ENCODE assay signal across 14 mouse cellular contexts in the genomic region with DNA sequence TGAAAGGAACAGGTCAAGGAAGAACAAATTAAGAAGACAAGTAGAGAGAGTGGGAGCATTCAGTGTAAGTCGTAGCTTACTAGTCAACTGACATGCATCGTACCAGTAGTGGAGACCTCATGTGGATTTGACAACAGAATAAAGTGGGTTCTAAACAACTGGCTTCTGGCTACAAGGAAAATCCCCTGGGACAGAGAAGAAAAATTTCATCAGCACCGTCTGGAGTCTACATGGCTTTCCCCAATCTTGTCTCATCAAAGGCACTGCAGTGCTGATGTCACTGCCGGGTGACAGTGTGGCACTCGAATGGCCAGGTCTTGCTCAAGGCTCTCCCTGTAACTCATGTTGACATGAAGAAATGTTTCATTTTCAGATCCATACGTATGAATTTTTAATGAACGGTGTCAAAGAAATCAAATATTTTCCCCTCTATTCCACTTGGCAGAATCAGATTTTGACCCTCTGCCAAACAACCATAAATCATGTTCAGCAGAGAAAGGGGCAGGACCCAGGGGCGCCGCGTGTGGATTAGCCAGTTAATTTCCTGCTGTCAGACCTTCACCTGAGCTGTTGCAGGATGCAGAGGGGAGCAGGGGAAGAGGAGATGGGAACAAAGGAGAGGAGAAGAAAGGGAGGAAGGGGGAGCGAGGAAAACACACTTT.
DNase-seq lines count a peak whose midpoint lies in the region; ATAC-seq lines count a peak whose summit lies in the region.
"Had no signal": no experiment of that assay in that cellular context is flagged by ENCODE, and none has a peak within 500 bp of the region (broad histone marks: within the 10 kb centered on the region; RNA-seq: fewer than 3 reads in every experiment).

No protein-coding gene starts in this region.

- no peaks in the 10 kb centered on the region for H3K36me3 ChIP-seq in kidney, embryonic 14.5 days (ENCODE audit: control insufficient read depth, insufficient read depth, low read length)
- H3K36me3 ChIP-seq: limb, embryonic 15.5 days had no signal

- H3K4me3 ChIP-seq in kidney, embryonic 14.5 days (ENCODE audit: low read length): no peak overlapping the region
- H3K4me3 ChIP-seq: limb, embryonic 15.5 days had no signal

- no peak overlapping the region for H3K4me2 ChIP-seq in kidney, embryonic 14.5 days (replicated peaks; ENCODE audit: low read depth, low read length)
- H3K4me2 ChIP-seq: limb, embryonic 15.5 days had no signal

- H3K9ac ChIP-seq in kidney, embryonic 14.5 days (ENCODE audit: low read depth, low read length): no peak overlapping the region
- H3K9ac ChIP-seq: limb, embryonic 15.5 days had no signal

- peak; percentile 30 for DNase-seq in adrenal gland, postnatal 10 days
- DNase-seq in adrenal gland, adult 18-20 months (ENCODE audit: low spot score in 2 of 2): no peak
- DNase-seq in kidney, adult 11 months: no peak
- peak; percentile 47 for DNase-seq in forelimb bud, embryonic 11.5 days (ENCODE audit: low read depth, low spot score)
- peak; percentile 44 to 45 for DNase-seq in kidney, postnatal 25 days
- DNase-seq in gastrocnemius, postnatal 25 days: no peak
- DNase-seq in gastrocnemius, postnatal 4 days (ENCODE audit: low spot score in 2 of 2): no peak
- DNase-seq: cerebellum, adult 11-12 months; gastrocnemius, postnatal 10 days; lung, adult 2 months; thymus, adult 18-20 months had no signal

- peak; percentile 57; the same call in 1 of the 2 replicates for ATAC-seq in kidney, embryonic 14.5 days (ENCODE audit: low FRiP score, low TSS enrichment)
- ATAC-seq: inflammation-experienced regulatory T-cells, adult 6 months had no signal

- WGBS in kidney, embryonic 14.5 days: 38% methylated on average over 11 of the region's 11 CpGs

- no peaks in the 10 kb centered on the region for H3K9me3 ChIP-seq in kidney, embryonic 14.5 days (ENCODE audit: control insufficient read depth, low read length)
- H3K9me3 ChIP-seq: limb, embryonic 15.5 days had no signal

- no peaks in the 10 kb centered on the region for H3K27me3 ChIP-seq in kidney, embryonic 14.5 days (ENCODE audit: control insufficient read depth, insufficient read depth, low read length)
- H3K27me3 ChIP-seq: limb, embryonic 15.5 days had no signal

- H3K4me1 ChIP-seq in kidney, embryonic 14.5 days (ENCODE audit: control insufficient read depth, insufficient read depth, low read length): peaks cover 45% of the 10 kb centered on the region

- no peak overlapping the region for H3K27ac ChIP-seq in kidney, embryonic 14.5 days (ENCODE audit: low read depth, low read length)
- H3K27ac ChIP-seq: limb, embryonic 15.5 days had no signal

Comparison
In these comparisons a context has a peak if more than half of its experiments do, and no peak if none do; other contexts are left out.
1. DNase-seq: peak in adrenal gland, postnatal 10 days (single experiment), forelimb bud, embryonic 11.5 days (single experiment) and kidney, postnatal 25 days (2 of 2); none in adrenal gland, adult 18-20 months (0 of 2), kidney, adult 11 months (single experiment), gastrocnemius, postnatal 25 days (single experiment) and gastrocnemius, postnatal 4 days (0 of 2).